Mouse (Mus musculus): ENCODE data around the gene Tnfaip6.

- TF ChIP-seq CTCF (IDR thresholded peaks at IDR 0.05; ENCODE audit: borderline replicate concordance, control insufficient read depth, extremely low read depth, insufficient read depth, low read length, poor library complexity) (no peak), POLR2A (IDR thresholded peaks at IDR 0.05; ENCODE audit: control insufficient read depth, extremely low read depth, insufficient read depth, low read length, poor library complexity) (no peak)
These were observed at the start of gene Tnfaip6 for GRCm38 (mm10) chr2:52037882-52038281.
